Mouse (Mus musculus) hindbrain, embryonic 12.5 days (tissue): Measurements from ENCODE around the gene Hist1h2ak. TPM values are rescaled to one million over a fixed set of nuclear protein-coding genes. Genes with fewer than 3 reads are reported as not detected.
A peak's percentile ranks its signal among the peaks of the same experiment; 100 is the strongest.
"Not testable (repeated sequence)": the region's sequence is repeated elsewhere in the genome, so short reads cannot be mapped to it uniquely, and the experiment has no call there.

Experiments
- ATAC-seq: fragments of 200-750 bp; cut with Nextera tagmentation; 2 replicates; pipeline ENCODE4 v1.8.0; 2017; ENCODE audit warnings: moderate TSS enrichment; ENCODE audit not compliant: low FRiP score
- H3K27ac ChIP-seq: fragments of 300-500 bp; sonication (generic); 2 replicates; pipeline ENCODE4 v1.5.1; 2016; ENCODE audit warnings: mild to moderate bottlenecking
- H3K27me3 ChIP-seq: fragments of 300-500 bp; sonication (generic); 2 replicates; pipeline ENCODE4 v1.6.1; 2016; ENCODE audit warnings: mild to moderate bottlenecking
- H3K36me3 ChIP-seq: fragments of 300-500 bp; sonication (generic); 2 replicates; pipeline ENCODE4 v1.6.1; 2016; ENCODE audit warnings: mild to moderate bottlenecking
- H3K4me1 ChIP-seq: fragments of 300-500 bp; sonication (generic); 2 replicates; pipeline ENCODE4 v1.6.1; 2016
- H3K4me2 ChIP-seq: fragments of 300-500 bp; sonication (generic); replicated peaks from 2 replicates; pipeline ENCODE4 v1.6.1; 2016; ENCODE audit warnings: mild to moderate bottlenecking
- H3K4me3 ChIP-seq: fragments of 300-500 bp; sonication (generic); 2 replicates; pipeline ENCODE4 v1.5.1; 2016; ENCODE audit warnings: mild to moderate bottlenecking
- H3K9ac ChIP-seq: fragments of 300-500 bp; sonication (generic); 2 replicates; pipeline ENCODE4 v1.6.1; 2016; ENCODE audit warnings: mild to moderate bottlenecking, moderate library complexity
- H3K9me3 ChIP-seq: fragments of 300-500 bp; sonication (generic); replicated peaks from 2 replicates; pipeline ENCODE4 v1.6.1; 2016; ENCODE audit warnings: mild to moderate bottlenecking
- WGBS: fragments of 180-500 bp; shearing (Covaris S2); methylation state at CpG from one replicate; pipeline ENCODE4 v1.1.7; 2016; 5-methylcytosine and 5-hydroxymethylcytosine counted together
- polyA plus RNA-seq: library from polyadenylated mRNA; unstranded; fragments of >200 nt; fragmentation: Nextera tagmentation; extraction: Ambion mirVana; gene quantifications from 2 replicates; pipeline ENCODE4 v1.2.1, GENCODE M21; 2016

The Hist1h2ak gene
- polyA plus RNA-seq, 1 experiment from 2014 or later, result 28.3 TPM

DNA sequence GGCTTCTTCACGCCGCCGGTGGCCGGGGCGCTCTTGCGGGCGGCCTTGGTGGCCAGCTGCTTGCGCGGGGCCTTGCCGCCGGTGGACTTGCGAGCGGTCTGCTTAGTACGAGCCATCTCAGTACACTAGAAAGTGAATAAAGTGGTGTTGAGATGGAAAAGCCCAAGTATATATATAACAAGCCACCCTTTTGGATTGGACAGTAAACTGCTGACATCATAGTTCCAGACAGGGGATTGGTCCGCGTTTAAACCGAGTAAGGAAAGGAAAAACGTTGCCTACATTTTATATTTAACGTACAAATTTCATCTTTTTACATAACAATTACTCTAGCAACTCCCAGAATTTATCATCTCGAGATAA lies 29.6 kb upstream of the Hist1h2ak start, which contains the start of gene Hist1h3i:
TSS of gene Hist1h3i (minus strand) at position 116 of the 363 bp plus-strand sequence.
- peak within 1 kb of the TSS; percentile 66 for H3K9ac ChIP-seq
- H3K27me3 ChIP-seq, result no peaks in the 10 kb centered on the region
- H3K27ac ChIP-seq, result peak within 1 kb of the TSS; percentile 86
- peak within 1 kb of the TSS; percentile 39 for H3K4me3 ChIP-seq
- ATAC-seq, result peak; percentile 69
- H3K9me3 ChIP-seq, result no peaks in the 10 kb centered on the region
- WGBS, result under 1% methylated on average over 15 of the region's 20 CpGs
- no peaks in the 10 kb centered on the region for H3K36me3 ChIP-seq
- peaks cover 32% of the 10 kb centered on the region for H3K4me1 ChIP-seq
- H3K4me2 ChIP-seq, result peak within 1 kb of the TSS; percentile 71

DNA sequence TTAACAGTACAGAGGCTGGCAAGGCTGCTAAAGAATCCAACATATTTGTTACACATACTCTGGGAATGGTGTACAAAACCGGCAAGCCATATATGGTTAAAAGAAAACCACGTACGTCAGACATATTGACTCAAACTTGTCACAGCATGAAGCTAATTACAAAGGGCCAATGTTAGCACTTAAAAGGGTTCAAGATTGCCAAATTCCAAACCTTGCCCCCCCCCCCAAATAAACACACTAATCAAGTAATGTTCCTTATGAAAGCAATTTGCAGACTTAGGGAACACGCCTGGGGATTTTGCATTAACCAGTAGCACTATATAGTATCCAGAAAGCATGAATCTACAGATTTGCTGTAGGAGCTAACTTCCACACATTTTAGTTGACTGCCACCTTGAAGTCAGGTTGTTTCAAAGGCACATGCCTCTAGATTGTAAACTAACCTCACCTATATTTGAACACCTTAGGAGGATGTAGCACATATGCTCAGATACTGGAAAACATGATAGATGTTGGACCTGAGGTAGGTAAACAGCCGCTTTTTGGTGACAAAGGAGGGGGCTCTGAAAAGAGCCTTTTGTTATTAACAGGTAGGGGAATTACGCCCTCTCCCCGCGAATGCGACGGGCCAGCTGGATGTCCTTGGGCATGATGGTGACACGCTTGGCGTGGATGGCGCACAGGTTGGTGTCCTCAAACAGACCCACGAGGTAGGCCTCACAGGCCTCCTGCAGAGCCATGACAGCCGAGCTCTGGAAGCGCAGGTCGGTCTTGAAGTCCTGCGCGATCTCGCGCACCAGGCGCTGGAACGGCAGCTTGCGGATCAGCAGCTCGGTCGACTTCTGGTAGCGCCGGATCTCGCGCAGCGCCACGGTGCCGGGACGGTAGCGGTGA lies 29.0 kb upstream of the Hist1h2ak start:
- H3K9me3 ChIP-seq, H3K27me3 ChIP-seq, H3K36me3 ChIP-seq, ATAC-seq: not testable (repeated sequence)
- 2% methylated on average over 14 of the region's 35 CpGs for WGBS
- peaks cover 28% of the 10 kb centered on the region for H3K4me1 ChIP-seq
- H3K4me3 ChIP-seq, result peak overlapping the region; percentile 39
- peak overlapping the region; percentile 66 for H3K9ac ChIP-seq
- peak overlapping the region; percentile 86 for H3K27ac ChIP-seq
- H3K4me2 ChIP-seq, result peak overlapping the region; percentile 71

DNA sequence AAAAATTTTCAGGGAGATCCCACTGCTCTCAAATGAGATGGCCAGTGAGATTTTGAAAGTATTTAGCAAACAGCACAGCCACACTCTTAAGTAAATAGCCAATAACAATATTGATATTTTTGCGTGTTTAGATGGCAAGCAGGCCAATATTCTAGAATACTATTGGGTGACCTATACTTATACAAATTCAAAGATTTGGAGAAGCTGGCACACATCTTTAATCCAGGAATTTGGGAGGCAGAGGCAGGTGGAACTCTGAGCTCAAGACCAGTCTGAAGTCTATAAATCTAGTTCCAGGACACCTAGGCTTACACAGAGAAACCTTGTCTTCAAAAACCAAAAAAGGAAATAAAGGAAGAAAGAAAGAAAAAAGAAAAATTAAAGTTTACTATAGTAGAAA lies 28.0 kb upstream of the Hist1h2ak start:
- 91% methylated on average over 1 of the region's 1 CpGs for WGBS
- Histone ChIP-seq H3K4me3 (no peak overlapping the region), H3K9me3 (no peaks in the 10 kb centered on the region), H3K4me1 (peaks cover 28% of the 10 kb centered on the region), H3K9ac (no peak overlapping the region), H3K27ac (no peak overlapping the region; the same call in 1 of the 2 replicates), H3K27me3 (no peaks in the 10 kb centered on the region), H3K36me3 (no peaks in the 10 kb centered on the region), H3K4me2 (no peak overlapping the region)
- ATAC-seq, result no peak

DNA sequence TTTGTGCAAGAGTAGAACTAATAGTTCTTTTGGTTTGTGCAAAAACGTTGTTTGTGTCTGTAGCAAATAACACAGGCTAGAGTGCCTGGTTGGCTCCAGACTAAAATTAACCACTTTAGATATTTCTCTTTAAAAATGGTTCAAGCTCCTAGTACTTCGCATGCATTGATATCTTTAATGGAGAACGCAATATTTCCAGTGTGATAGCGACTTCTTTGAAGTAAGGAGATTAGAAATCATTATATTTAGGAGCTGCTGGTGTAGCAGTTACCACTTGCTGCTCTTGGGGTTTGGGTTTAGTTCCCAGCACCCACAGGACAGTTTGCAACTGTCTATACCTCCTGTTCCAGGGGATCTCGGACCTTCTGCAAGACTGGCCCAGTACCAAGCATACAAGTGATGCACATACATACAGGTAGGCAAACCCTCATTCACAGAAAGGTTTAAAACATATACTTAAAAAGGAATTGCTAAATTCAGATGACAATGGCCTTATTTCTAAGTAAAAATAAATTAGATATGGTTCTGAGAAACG lies 27.5 kb upstream of the Hist1h2ak start:
- Histone ChIP-seq H3K4me2 (peak overlapping the region; percentile 88), H3K4me1 (peaks cover 26% of the 10 kb centered on the region), H3K9ac (no peak overlapping the region), H3K4me3 (peak overlapping the region; percentile 41; the same call in 1 of the 2 replicates), H3K27me3 (no peaks in the 10 kb centered on the region), H3K27ac (peak overlapping the region; percentile 90), H3K9me3 (no peaks in the 10 kb centered on the region), H3K36me3 (no peaks in the 10 kb centered on the region)
- WGBS, result 49% methylated on average over 6 of the region's 6 CpGs
- no peak for ATAC-seq

DNA sequence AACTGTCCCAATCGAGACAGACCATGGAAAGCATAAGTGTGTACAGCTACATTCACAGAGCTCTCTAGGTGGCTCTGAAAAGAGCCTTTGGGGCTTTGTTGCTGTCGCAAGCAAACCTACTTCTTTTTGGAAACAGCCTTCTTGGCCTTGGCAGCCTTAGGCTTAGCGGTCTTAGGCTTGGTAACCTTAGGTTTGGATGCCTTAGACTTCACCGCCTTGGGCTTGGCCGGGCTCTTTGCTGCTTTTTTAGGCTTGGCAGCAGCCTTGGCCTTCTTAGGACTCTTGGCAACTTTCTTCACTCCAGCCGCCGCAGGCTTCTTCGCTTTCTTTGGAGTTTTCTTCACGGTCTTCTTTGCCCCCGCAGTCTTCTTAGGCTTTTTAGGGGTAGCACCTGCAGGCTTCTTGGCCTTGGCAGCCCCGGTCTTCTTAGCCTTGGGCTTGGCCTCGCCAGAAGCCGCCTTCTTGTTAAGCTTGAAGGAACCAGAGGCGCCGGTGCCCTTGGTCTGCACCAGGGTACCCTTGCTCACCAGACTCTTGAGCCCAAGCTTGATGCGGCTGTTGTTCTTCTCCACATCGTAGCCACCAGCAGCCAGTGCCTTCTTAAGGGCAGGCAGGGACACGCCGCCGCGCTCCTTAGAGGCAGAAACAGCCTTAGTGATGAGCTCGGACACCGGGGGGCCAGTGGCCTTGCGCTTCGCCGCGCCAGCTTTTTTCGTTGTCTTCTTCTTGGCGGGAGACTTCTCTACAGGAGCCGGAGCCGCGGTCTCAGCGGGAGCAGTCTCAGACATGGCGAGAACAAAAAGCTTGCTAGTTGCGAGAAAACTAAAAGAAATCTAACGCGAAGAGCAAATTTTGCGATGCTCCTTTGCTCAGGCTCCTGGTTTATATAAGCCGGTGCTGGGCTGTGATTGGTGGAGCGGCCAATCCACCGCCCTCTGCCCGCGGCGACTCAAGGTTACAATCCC lies 26.4 kb upstream of the Hist1h2ak start, which contains the start of gene Hist1h1b:
TSS of gene Hist1h1b (minus strand) at position 859 of the 965 bp plus-strand sequence.
- peak; percentile 33; the same call in 1 of the 2 replicates for ATAC-seq
- Histone ChIP-seq H3K27me3 (no peaks in the 10 kb centered on the region), H3K9ac (peak within 1 kb of the TSS; percentile 74), H3K9me3 (no peaks in the 10 kb centered on the region), H3K4me3 (peak within 1 kb of the TSS; percentile 41), H3K36me3 (no peaks in the 10 kb centered on the region), H3K4me2 (peak within 1 kb of the TSS; percentile 88), H3K27ac (peak within 1 kb of the TSS; percentile 90), H3K4me1 (peaks cover 23% of the 10 kb centered on the region)
- 1% methylated on average over 44 of the region's 44 CpGs for WGBS

DNA sequence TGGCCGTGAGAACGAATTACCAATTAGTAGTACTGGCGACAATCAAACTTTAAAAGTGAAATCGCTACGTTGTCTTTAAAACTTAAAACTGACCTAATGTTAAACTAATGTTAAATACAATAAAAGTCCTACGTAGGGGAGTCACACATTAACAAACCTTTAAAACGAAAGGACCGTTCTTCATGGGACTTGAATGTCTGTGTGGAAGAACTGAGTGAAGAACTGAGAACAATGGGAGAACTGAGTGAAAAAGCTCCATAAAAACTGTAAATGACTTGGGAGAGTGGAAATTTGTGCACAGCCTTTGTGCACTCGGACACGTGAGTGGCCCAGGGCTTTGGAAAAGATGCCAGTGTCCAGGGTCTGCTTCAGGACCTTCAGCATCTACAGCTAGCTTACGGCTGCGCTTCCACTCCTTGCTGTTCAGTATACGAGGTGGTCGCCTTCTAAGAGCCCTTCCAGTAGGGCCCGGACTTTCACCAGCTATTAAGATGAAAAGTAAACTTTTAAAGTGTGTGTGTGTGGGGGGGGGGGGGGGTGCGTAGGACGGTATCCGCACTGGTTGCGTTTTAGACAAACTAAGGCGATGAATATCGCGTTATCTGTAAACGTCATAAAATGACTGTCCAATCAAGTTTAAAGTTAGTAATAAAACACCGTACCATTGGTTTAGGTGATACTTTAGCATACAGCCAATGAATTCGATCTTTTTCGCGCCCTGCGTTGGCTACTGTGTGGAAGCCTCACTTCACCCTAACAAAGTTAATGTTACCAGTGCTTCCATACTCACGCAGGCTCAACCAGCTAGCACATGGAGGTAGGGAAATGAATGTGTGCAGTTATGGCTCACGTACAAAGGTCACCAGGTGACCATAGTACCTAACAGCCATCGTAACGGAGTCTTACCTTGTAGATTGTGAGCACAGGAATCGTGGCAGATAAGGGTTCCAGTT lies 25.5 kb upstream of the Hist1h2ak start:
- H3K27me3 ChIP-seq, result no peaks in the 10 kb centered on the region
- peak overlapping the region; percentile 41 for H3K4me3 ChIP-seq
- no peaks in the 10 kb centered on the region for H3K36me3 ChIP-seq
- WGBS, result 5% methylated on average over 33 of the region's 33 CpGs
- H3K27ac ChIP-seq, result peak overlapping the region; percentile 90
- peak overlapping the region; percentile 88 for H3K4me2 ChIP-seq
- peaks cover 19% of the 10 kb centered on the region for H3K4me1 ChIP-seq
- peak overlapping the region; percentile 74 for H3K9ac ChIP-seq
- no peaks in the 10 kb centered on the region for H3K9me3 ChIP-seq
- peak; percentile 90 for ATAC-seq

DNA sequence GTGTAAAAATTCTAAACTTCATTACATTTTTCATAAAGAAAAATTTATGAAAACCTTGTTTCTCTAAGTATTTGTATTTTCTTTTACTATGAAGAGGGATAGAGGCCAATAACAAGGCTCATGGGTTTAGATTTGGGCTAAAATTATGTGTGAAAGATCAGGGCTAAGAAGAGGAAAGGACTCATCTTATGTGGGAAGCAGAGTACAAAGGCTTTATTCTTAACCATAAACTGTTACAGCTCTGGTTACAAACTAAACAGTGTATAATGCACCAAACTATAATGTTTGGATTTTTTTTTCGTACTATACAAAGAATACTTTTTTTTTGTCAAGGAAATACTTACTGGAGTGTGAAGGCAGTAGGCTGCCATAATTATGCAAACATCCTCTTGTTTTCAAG lies 2.1 kb upstream of the Hist1h2ak start:
- Histone ChIP-seq H3K27ac (no peak overlapping the region), H3K27me3 (no peaks in the 10 kb centered on the region), H3K4me3 (no peak overlapping the region), H3K36me3 (no peaks in the 10 kb centered on the region), H3K9me3 (no peaks in the 10 kb centered on the region), H3K9ac (no peak overlapping the region), H3K4me2 (peak overlapping the region; percentile 71), H3K4me1 (peaks cover 17% of the 10 kb centered on the region)
- no peak for ATAC-seq
- WGBS, result 58% methylated on average over 1 of the region's 1 CpGs

DNA sequence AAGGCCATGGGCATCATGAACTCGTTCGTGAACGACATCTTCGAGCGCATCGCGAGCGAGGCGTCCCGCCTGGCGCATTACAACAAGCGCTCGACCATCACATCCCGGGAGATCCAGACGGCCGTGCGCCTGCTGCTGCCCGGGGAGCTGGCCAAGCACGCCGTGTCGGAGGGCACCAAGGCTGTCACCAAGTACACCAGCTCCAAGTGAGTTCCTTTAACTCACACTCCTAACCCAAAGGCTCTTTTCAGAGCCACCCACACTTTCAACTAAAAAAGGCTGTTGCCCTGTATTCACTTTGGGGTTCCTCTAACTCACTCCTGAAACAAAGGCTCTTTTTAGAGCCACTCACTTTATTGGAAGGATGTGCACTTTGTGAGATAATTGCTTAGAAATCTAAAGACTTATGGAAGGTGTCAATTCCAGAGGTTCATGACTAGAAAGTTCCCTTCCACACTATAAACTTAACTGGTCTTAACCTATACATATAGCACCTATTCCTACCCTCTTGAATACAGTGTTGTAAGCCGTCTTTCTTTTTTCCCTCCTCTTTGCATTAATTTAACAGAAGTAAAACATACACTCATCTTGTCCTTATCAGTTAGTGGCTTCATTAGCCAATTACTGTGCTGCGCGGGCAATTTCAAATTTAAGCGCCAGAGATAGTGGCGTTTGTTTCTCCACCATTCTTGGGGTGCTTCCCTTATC lies 821 bp upstream of the Hist1h2ak start:
- ATAC-seq, result peak; percentile 14
- Histone ChIP-seq H3K4me3 (peak overlapping the region; percentile 44), H3K4me2 (peak overlapping the region; percentile 71), H3K27ac (peak overlapping the region; percentile 93), H3K9ac (peak overlapping the region; percentile 68), H3K4me1 (peaks cover 19% of the 10 kb centered on the region)
- not testable (repeated sequence) for H3K36me3 ChIP-seq, H3K27me3 ChIP-seq, H3K9me3 ChIP-seq
- WGBS, result under 1% methylated on average over 13 of the region's 26 CpGs

DNA sequence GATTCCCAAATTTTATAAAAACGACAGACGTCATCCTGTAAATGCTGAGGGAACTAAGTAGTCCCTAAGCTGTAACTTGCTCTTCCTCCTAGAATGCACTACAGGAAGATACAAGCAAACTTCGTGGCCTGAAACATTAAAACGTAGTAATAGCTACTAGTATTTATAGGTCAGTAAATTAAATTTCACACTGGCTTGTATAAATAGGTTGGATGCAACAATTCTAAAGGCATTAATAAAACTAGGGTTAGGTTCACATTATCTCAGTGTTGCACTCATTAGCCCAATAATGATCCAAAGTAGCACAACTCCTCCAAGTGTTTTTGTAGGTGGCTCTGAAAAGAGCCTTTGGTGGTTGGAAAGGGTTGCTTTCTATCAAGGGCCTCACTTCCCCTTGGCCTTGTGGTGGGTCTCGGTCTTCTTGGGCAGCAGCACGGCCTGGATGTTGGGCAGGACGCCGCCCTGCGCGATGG lies 540 bp downstream of the Hist1h2ak start:
- Histone ChIP-seq H3K36me3 (no peaks in the 10 kb centered on the region), H3K4me1 (peaks cover 27% of the 10 kb centered on the region), H3K9me3 (no peaks in the 10 kb centered on the region), H3K27ac (peak overlapping the region; percentile 93), H3K9ac (peak overlapping the region; percentile 61), H3K4me2 (peak overlapping the region; percentile 71), H3K4me3 (peak overlapping the region; percentile 44), H3K27me3 (no peaks in the 10 kb centered on the region)
- ATAC-seq, result no peak
- 2% methylated on average over 10 of the region's 10 CpGs for WGBS

DNA sequence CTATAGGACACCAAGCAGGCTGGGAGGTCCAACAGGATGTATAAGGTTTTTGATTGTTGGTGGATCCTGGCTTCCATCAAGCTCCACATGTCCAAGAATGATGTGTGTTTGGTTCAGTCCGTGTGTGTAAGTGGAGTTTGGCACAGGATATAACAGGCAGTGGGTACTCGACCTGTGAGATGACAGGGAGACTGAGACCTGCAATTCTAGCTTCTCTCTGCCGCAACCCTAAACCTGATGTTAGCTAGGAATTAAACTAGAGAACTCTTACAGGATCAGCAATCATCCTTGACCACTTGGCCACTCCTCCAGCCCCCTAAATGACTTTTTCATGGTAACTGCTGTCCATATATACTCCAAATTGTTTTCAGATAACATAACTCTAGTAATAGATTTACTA lies 1.3 kb downstream of the Hist1h2ak start:
- H3K27me3 ChIP-seq, result no peaks in the 10 kb centered on the region
- no peaks in the 10 kb centered on the region for H3K36me3 ChIP-seq
- H3K27ac ChIP-seq, result peak overlapping the region; percentile 40; the same call in 1 of the 2 replicates
- no peak overlapping the region for H3K4me3 ChIP-seq
- no peak for ATAC-seq
- peaks cover 30% of the 10 kb centered on the region for H3K4me1 ChIP-seq
- no peaks in the 10 kb centered on the region for H3K9me3 ChIP-seq
- peak overlapping the region; percentile 71 for H3K4me2 ChIP-seq
- no peak overlapping the region for H3K9ac ChIP-seq
- WGBS, result 44% methylated on average over 3 of the region's 3 CpGs
